In the genomic region with DNA sequence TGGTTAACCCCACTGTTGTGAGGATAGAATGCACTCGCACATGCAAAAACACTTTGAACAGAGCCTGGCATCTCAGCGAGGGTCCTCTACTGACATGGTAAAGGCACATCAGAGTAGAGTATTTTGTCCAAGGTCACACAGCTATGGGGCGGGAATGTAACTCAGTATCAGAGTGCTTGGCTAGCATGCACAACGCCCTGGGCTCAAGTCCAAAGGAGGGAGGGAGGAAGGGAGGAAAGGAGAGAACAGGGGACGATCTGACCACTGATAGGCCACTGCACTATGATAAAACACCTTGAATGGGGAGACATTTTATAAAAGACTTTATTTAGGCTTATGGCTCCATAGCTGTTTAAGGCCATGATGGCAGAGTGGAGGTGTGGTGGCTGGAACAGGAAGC, we compare ENCODE assay signal across 19 mouse cellular contexts. TPM values are rescaled to one million over a fixed set of nuclear protein-coding genes. Genes with fewer than 3 reads are reported as not detected.
DNase-seq lines count a peak whose midpoint lies in the region; ATAC-seq lines count a peak whose summit lies in the region.
"Had no signal": no experiment of that assay in that cellular context is flagged by ENCODE, and none has a peak within 500 bp of the region (broad histone marks: within the 10 kb centered on the region; RNA-seq: fewer than 3 reads in every experiment).

No protein-coding gene starts in this region.

- H3K4me3 ChIP-seq in heart, embryonic 12.5 days = no peak overlapping the region
- no peak overlapping the region for H3K4me3 ChIP-seq in hindbrain, embryonic 13.5 days
- no peak overlapping the region for H3K4me3 ChIP-seq in hindbrain, embryonic 14.5 days (replicated peaks; ENCODE audit: low read length)
- H3K4me3 ChIP-seq in neural tube, embryonic 13.5 days = no peak overlapping the region
- H3K4me3 ChIP-seq: embryonic facial prominence, embryonic 15.5 days; erythroblast, embryonic 14.5 days; forebrain, embryonic 10.5 days; gastrocnemius, adult 2 months; hindbrain, embryonic 10.5 days had no signal

- DNase-seq in heart, postnatal 10 days = peak; percentile 36 to 47
- no peak for DNase-seq in hindbrain, embryonic 14.5 days (ENCODE audit: low spot score)
- DNase-seq in neural tube, embryonic 10.5 days (ENCODE audit: extremely low spot score, low spot score) = no peak
- DNase-seq: gastrocnemius, postnatal 25 days had no signal

- H3K36me3 ChIP-seq in heart, embryonic 12.5 days = no peaks in the 10 kb centered on the region
- peaks cover 45% of the 10 kb centered on the region for H3K36me3 ChIP-seq in hindbrain, embryonic 13.5 days
- peaks cover 57% of the 10 kb centered on the region for H3K36me3 ChIP-seq in hindbrain, embryonic 14.5 days (replicated peaks; ENCODE audit: control insufficient read depth, insufficient read depth)
- peaks cover 68% of the 10 kb centered on the region for H3K36me3 ChIP-seq in neural tube, embryonic 13.5 days
- H3K36me3 ChIP-seq: embryonic facial prominence, embryonic 15.5 days; forebrain, embryonic 10.5 days had no signal

- H3K4me2 ChIP-seq in heart, embryonic 12.5 days = no peak overlapping the region
- H3K4me2 ChIP-seq in hindbrain, embryonic 13.5 days = no peak overlapping the region
- H3K4me2 ChIP-seq in hindbrain, embryonic 14.5 days (replicated peaks) = no peak overlapping the region
- H3K4me2 ChIP-seq in neural tube, embryonic 13.5 days = peak overlapping the region; percentile 2; the same call in 1 of the 2 replicates
- H3K4me2 ChIP-seq: embryonic facial prominence, embryonic 15.5 days had no signal

- intact Hi-C loops in heart, postnatal 10 days (cut with DNase I) = loop anchor here (5.0 kb wide), 1 partner anchor 62 kb away; no protein-coding TSS in a partner anchor

- peaks cover 61% of the 10 kb centered on the region for H3K27me3 ChIP-seq in heart, embryonic 12.5 days (replicated peaks)
- peaks cover 24% of the 10 kb centered on the region for H3K27me3 ChIP-seq in hindbrain, embryonic 13.5 days
- peaks cover 17% of the 10 kb centered on the region; the same call in 1 of the 2 replicates for H3K27me3 ChIP-seq in hindbrain, embryonic 14.5 days (ENCODE audit: control insufficient read depth, insufficient read depth, low read length)
- H3K27me3 ChIP-seq in neural tube, embryonic 13.5 days = peaks cover 24% of the 10 kb centered on the region

- H3K27ac ChIP-seq in heart, embryonic 12.5 days (ENCODE audit: poor library complexity, severe bottlenecking) = no peak overlapping the region
- H3K27ac ChIP-seq in hindbrain, embryonic 13.5 days = no peak overlapping the region; the same call in none of the 2 replicates
- H3K27ac ChIP-seq in hindbrain, embryonic 14.5 days = no peak overlapping the region
- H3K27ac ChIP-seq in neural tube, embryonic 13.5 days (replicated peaks) = peak overlapping the region; percentile 61; the same call in 1 of the 2 replicates
- H3K27ac ChIP-seq: embryonic facial prominence, embryonic 15.5 days; forebrain, embryonic 10.5 days; gastrocnemius, adult 2 months; hindbrain, embryonic 10.5 days had no signal

- WGBS in heart, embryonic 12.5 days = 69% methylated on average over 5 of the region's 5 CpGs
- WGBS in hindbrain, embryonic 13.5 days = 83% methylated on average over 5 of the region's 5 CpGs
- 75% methylated on average over 5 of the region's 5 CpGs for WGBS in hindbrain, embryonic 14.5 days
- WGBS in neural tube, embryonic 13.5 days = 81% methylated on average over 5 of the region's 5 CpGs

- peaks cover 20% of the 10 kb centered on the region for H3K4me1 ChIP-seq in heart, embryonic 12.5 days (replicated peaks)
- H3K4me1 ChIP-seq in hindbrain, embryonic 13.5 days (replicated peaks) = peaks cover 92% of the 10 kb centered on the region
- peaks cover 40% of the 10 kb centered on the region for H3K4me1 ChIP-seq in hindbrain, embryonic 14.5 days (replicated peaks; ENCODE audit: control insufficient read depth, insufficient read depth, low read length)
- peaks cover 94% of the 10 kb centered on the region for H3K4me1 ChIP-seq in neural tube, embryonic 13.5 days (replicated peaks)

- no peak for ATAC-seq in heart, embryonic 12.5 days (ENCODE audit: insufficient number of reproducible peaks, low FRiP score)
- ATAC-seq in hindbrain, embryonic 13.5 days (ENCODE audit: low FRiP score) = no peak
- no peak for ATAC-seq in hindbrain, embryonic 14.5 days (ENCODE audit: low FRiP score)
- ATAC-seq in neural tube, embryonic 13.5 days (ENCODE audit: low read depth) = no peak
- ATAC-seq: forebrain, embryonic 14.5 days; inflammation-experienced regulatory T-cells, adult 6 months; intestine, postnatal 0 days had no signal

- no peaks in the 10 kb centered on the region; the same call in 1 of the 2 replicates for H3K9me3 ChIP-seq in heart, embryonic 12.5 days (replicated peaks)
- no peaks in the 10 kb centered on the region for H3K9me3 ChIP-seq in hindbrain, embryonic 13.5 days
- no peaks in the 10 kb centered on the region for H3K9me3 ChIP-seq in hindbrain, embryonic 14.5 days (ENCODE audit: control insufficient read depth, low read length)
- no peaks in the 10 kb centered on the region for H3K9me3 ChIP-seq in neural tube, embryonic 13.5 days
- H3K9me3 ChIP-seq: embryonic facial prominence, embryonic 15.5 days; forebrain, embryonic 10.5 days; hindbrain, embryonic 10.5 days had no signal

- H3K9ac ChIP-seq in heart, embryonic 12.5 days = no peak overlapping the region
- peak overlapping the region; percentile 29; the same call in 1 of the 2 replicates for H3K9ac ChIP-seq in hindbrain, embryonic 13.5 days
- no peak overlapping the region for H3K9ac ChIP-seq in hindbrain, embryonic 14.5 days
- no peak overlapping the region for H3K9ac ChIP-seq in neural tube, embryonic 13.5 days
- H3K9ac ChIP-seq: embryonic facial prominence, embryonic 15.5 days had no signal

RNA-seq across cellular contexts. Expression of gene Scrt2, which starts 8.3 kb away (rescaled TPM):
- not detected for total RNA-seq in heart, postnatal 10 days (2021)
- polyA plus RNA-seq in heart, embryonic 12.5 days (2016; fragmentation: Nextera tagmentation; extraction: Ambion mirVana) = 0.08 TPM in 1 of 2 replicates, not detected in the other
- polyA plus RNA-seq in hindbrain, embryonic 13.5 days (2015; fragmentation: Nextera tagmentation; extraction: Ambion mirVana) = 24.0 and 27.8 TPM in 2 replicates
- polyA plus RNA-seq in hindbrain, embryonic 14.5 days (2014; fragmentation: Nextera tagmentation; extraction: Ambion mirVana) = 10.9 and 13.6 TPM in 2 replicates
- polyA plus RNA-seq in neural tube, embryonic 13.5 days (2015; fragmentation: Nextera tagmentation; extraction: Ambion mirVana) = 30.0 and 30.2 TPM in 2 replicates
- total RNA-seq: common myeloid progenitor, adult 5-6 weeks; gastrocnemius, adult 2 months; gastrocnemius, postnatal 25 days; granulocyte monocyte progenitor cell, adult 5-6 weeks; heart, postnatal 14 days had no signal
- polyA plus RNA-seq: erythroblast, embryonic 14.5 days; heart, embryonic 14.5 days; inflammation-experienced regulatory T-cells, adult 6 months; intestine, postnatal 0 days had no signal

RNA-seq across cellular contexts. Expression of gene Srxn1, which starts 15.7 kb away (rescaled TPM):
- 10 to 100 TPM; 11.3 to 12.1 TPM for total RNA-seq in heart, postnatal 10 days (2021)
- 9.4 and 9.6 TPM in 2 replicates for polyA plus RNA-seq in heart, embryonic 12.5 days (2016; fragmentation: Nextera tagmentation; extraction: Ambion mirVana)
- polyA plus RNA-seq in hindbrain, embryonic 13.5 days (2015; fragmentation: Nextera tagmentation; extraction: Ambion mirVana) = 16.1 and 16.8 TPM in 2 replicates
- polyA plus RNA-seq in hindbrain, embryonic 14.5 days (2014; fragmentation: Nextera tagmentation; extraction: Ambion mirVana) = 22.5 and 26.2 TPM in 2 replicates
- 19.0 TPM in 2 replicates for polyA plus RNA-seq in neural tube, embryonic 13.5 days (2015; fragmentation: Nextera tagmentation; extraction: Ambion mirVana)

RNA-seq across cellular contexts. Expression of gene Tcf15, which starts 53.8 kb away (rescaled TPM):
- 10 to 100 TPM; 44.1 to 53.6 TPM for total RNA-seq in heart, postnatal 10 days (2021)
- 4.1 and 4.7 TPM in 2 replicates for polyA plus RNA-seq in heart, embryonic 12.5 days (2016; fragmentation: Nextera tagmentation; extraction: Ambion mirVana)
- polyA plus RNA-seq in hindbrain, embryonic 13.5 days (2015; fragmentation: Nextera tagmentation; extraction: Ambion mirVana) = 2.8 and 3.2 TPM in 2 replicates
- 1.6 and 2.3 TPM in 2 replicates for polyA plus RNA-seq in hindbrain, embryonic 14.5 days (2014; fragmentation: Nextera tagmentation; extraction: Ambion mirVana)
- polyA plus RNA-seq in neural tube, embryonic 13.5 days (2015; fragmentation: Nextera tagmentation; extraction: Ambion mirVana) = 6.9 and 7.4 TPM in 2 replicates
- total RNA-seq: granulocyte monocyte progenitor cell, adult 5-6 weeks had no signal
- polyA plus RNA-seq: inflammation-experienced regulatory T-cells, adult 6 months had no signal

Comparison
In these comparisons a context has a peak if more than half of its experiments do, and no peak if none do; other contexts are left out.
1. DNase-seq: peak in heart, postnatal 10 days (2 of 2); none in hindbrain, embryonic 14.5 days (single experiment) and neural tube, embryonic 10.5 days (single experiment).
2. RNA of gene Scrt2, which starts 8.3 kb away (polyA plus RNA-seq): 30.0 to 30.2 TPM in neural tube, embryonic 13.5 days, 24.0 to 27.8 TPM in hindbrain, embryonic 13.5 days and 10.9 to 13.6 TPM in hindbrain, embryonic 14.5 days; 0.08 TPM in heart, embryonic 12.5 days; every median in the first group is over 10 times any median in the second.